Mouse (Mus musculus): Measurements from ENCODE around the gene Tssk6.

GRCm38 (mm10) chr8:69921141-69921540, 19.2 kb downstream of the Tssk6 start:
- no peak for TF ChIP-seq CTCF (IDR thresholded peaks at IDR 0.05; ENCODE audit: low read depth)
- TF ChIP-seq EP300 (IDR thresholded peaks at IDR 0.05; ENCODE audit: low read depth): no peak

Measured in liver, postnatal 0 days (tissue).